Mouse (Mus musculus) Muller cell, postnatal 12 days (primary cell): Measurements from ENCODE around the gene Tagln3.
A peak's percentile ranks its signal among the peaks of the same experiment; 100 is the strongest.

Source experiments
- DNase-seq: peaks from one replicate; pipeline ENCODE4 v3.0.0-alpha.2; 2015; ENCODE audit errors: inconsistent ontology term

Gene Tagln3

DNA sequence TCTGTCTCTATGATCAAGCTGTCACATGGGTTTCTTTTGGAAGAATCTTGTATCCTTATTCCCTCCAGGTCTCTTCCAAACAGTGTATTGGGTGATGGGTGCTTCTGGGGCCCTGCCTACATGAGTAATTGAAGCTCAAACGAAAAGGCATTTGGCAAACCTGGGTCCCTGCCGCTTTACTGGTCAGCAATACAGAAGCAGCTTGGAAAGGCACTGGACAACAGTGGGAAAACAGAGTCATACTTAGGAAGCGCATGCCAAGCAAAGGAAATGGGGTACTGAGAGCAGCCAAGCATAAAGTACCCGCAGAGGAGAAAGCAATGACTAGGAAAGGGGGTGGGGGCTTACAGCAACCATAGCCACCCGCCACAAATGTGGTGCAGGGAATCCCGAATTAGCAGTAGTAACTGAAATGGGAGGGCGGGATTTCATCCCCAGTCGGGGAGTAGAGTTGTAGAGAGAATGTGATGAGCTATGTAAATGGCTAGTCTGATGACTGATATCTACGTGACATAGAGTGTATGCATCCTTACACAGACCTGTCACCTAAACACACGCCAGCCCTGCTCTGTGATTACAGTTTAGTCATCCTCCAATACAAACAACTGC is 4.3 kb downstream of the Tagln3 start:
- no peak for DNase-seq

DNA sequence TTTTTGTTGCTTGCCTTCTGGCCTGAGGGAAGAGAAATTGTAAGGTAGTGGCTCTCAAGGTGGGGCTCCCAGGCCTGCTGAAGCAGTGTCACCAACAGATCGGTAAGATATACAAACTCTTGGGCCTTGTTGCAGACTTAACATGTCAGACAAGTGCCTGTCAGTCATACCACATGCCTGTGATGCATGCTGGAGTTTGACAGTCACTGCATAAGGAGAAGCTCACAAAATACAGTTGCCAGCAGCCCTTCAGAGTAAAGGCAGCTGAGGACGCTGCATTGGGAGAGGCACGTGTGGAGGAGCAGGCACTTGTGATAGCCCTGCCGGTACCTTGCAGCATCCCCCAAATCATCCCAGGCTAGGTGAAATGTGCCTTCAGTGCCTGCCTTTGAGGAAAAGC is 6.1 kb downstream of the Tagln3 start:
- DNase-seq, result no peak

DNA sequence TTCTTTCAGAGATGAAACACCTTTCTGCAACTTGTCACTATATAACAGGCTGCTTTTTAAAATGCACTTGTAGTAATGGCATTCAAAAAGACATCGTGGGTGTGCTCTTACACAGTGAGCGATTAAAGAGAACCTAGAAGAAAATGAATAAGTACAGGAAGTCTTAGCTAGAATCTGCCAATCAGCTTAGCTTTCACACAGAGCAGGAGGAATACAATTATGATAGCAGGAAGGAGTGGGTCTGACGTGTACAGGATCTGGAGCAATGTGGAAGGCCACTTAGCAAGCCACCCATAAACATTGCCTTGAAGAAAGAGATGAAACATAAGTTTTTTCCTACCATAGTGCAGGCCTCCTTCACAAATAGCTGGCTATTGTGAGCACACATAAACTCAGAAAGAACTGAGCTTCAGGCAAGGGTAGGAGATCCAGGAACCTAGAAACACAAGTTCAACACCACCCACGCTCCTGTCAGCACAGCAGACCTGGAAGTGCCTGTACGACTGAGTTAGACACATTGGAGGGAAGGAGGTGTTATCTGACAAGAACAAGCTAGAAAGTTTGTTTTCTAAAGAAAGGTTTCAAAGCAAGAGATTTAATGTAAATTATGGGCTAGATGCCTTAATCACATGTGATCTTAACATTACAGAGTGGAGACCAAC is 9.8 kb downstream of the Tagln3 start:
- DNase-seq, result no peak

DNA sequence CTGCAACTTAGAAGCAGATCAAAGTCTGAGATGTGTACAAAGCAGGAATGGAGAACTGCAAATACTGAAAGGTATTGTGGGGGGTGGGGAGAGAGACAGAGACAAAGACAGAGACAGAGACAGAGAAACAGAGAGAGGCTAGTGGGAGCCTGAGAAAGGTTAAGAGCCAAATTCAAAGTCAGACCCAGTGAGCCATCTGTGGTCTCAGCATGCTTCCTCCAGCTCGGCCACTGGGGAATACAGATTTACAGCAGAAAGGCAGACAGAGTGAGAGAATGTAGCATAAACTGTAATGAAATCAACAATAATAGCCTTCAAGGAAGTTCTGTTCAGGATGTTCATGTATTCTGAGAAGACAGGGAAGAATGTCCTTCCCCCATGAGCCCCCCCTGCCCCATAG is 10.5 kb downstream of the Tagln3 start:
- no peak for DNase-seq

DNA sequence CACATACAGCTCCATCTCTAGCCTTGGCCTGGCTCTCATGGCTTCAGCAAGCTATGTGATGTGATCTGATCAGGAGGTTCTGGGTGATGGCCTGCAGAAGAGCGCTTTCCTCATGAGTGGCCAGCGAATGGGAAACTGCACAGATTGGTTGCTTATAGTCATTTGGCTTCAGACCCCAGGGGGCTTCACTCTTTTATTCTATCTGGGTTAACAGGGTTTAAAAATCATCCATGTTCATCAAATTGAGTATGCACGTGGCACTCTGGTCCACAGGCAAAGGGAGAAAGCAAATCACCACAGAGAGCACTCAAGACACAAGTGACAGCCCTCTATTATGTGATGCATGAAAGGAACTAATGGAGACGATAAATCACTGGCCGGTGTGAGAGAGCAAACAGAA is 11.1 kb downstream of the Tagln3 start:
- DNase-seq, result no peak

DNA sequence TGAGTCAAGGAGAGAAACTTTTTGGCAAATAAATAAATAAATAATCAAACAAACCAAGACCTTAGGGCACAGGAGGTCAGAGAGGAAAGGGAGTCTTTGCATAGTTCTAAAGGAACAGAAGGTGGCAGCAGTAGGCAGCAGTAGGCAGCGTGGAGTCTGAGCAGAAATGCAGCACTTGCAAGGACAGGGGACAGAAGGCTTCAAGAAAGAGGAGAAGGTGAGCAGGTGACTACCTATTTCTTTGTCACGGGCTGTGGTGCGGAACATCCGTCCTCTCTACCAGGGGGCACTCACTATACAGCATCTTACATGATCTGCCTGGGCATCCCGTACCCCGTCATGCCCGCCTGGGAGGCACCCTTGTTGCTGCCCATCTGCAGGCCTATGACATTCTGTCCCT is 13.1 kb downstream of the Tagln3 start:
- DNase-seq, result no peak

DNA sequence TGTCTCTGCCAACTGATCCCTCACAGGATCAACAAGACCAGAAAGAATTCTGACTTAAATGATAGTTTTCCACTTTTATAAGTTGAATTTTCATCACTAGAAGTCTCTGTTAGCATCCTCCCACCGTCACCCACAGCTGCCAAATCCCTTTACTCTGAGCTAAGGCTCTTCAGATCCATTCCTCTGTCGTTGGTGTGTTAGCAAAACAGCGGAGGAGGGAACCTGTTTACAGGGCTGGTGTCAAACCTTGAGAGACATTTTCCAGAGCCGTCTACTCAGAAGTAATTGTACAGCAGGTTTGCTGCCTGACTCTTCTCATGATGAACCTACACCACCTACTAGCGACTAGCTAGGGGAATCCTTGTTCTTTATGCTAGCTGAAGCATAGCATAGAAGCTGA is 25.1 kb downstream of the Tagln3 start:
- DNase-seq, result no peak

DNA sequence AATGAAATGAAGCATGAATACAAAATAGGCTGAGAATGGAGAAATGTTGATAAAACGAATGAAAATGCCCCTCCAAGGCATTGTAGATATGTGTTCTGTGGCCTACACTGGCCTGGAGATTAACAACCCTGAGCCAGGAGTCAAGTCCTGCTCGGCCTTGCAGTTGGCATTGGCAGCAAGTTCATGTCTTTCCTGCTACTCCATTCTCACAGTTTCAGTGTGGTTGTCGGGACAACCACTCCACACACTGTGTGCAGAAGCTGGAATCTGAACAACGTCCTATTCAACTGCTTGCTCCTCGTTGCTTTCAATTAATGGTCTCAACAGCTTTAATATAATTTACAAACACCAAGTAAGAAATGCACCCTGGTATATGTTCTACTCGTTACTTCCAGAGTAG is 26.4 kb downstream of the Tagln3 start:
- DNase-seq, result no peak

DNA sequence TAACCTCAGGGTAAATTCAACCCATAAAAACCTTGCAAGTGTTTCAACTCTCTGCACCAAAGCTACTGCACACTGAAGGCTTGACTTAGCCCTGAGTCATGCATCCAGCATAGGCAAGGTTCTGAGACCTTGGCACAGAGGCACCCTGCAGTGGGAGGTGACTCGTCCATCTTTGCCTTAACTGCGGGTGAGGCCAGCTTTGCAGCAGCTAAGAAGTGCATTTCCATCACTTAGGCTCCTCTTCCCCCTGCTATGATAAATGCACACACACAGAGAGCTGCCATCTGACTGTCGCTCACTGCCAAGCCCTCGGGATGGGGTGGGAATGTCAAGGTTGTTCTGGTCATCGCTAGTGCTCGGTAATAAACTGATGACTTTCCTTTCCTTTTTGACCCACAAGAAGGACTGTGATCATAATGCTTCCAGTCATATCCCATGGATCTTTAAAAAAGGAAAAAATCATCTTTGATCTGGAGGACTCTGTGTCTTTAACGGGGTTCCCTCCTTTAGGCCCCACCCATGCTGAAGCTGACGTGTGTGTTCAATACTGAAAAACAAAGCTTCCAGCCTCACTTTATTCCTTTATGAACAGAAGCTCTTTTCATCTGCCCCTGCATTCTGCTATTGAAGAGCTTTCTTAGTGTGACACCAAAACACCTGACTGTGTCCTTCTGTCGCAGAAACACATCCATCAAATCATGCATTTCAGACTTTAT is 28.8 kb downstream of the Tagln3 start:
- DNase-seq, result peak; percentile 14

DNA sequence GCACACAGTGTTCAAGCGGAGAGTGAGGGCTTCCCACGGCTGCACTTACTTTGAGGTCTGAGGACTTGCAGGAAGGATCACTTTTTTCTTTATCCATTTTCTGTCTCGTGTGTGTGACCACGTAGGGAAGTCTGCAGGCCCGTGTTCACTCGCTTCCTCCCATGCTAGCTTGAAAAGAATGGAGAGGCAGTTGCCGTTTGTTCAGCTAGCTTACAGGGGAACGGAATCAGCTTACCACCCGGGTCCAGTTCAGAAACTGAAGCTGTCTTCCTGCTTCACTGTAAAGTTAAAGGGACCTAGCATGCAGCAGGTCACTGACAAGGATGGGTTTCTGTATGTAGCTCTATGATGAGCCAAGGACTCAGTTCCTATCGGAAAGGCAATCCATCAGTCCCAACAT is 30.9 kb downstream of the Tagln3 start, which contains the start of gene Tmprss7:
Gene Tmprss7, minus strand, starts transcription at position 101 of the 400 bp plus-strand sequence.
- no peak for DNase-seq

DNA sequence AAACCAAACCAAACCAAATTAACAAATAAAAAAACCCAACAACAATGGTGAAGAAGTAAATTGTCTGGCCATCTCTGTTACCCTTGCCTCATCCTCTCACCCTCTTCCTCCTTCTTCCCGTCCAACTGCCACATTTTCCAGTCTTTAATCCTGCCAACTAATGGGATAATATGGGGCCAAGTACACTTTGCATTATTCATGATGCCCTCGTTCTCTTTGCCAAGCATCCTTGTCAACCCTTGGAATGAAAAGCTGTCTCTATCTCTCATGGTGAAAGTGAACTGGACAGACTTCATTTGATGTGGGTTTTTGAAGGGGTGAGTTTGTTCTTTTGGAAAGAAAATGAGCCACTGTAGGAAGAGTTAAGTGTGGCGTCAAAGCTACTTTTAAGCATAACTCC is 31.6 kb downstream of the Tagln3 start:
- DNase-seq, result no peak

DNA sequence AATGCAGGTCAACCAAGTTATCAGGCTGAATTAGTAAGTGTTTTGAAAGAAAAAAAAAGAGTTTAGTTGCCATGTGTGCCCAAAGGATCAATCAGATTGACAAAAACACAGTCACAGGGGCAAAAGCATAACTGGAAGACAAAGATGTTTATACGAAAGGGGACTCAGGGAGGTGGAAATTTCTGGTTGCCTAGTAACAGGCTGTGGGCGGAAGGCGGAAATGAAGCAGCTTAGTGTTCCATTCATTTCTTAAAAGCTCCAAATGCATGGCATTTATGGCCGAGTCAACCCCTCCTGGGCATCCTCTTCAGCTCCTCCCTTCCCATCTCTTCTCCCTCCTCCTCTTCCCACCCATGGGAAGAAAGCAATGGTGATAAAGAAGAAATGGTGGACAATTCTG is 34.2 kb downstream of the Tagln3 start:
- DNase-seq, result peak; percentile 41

DNA sequence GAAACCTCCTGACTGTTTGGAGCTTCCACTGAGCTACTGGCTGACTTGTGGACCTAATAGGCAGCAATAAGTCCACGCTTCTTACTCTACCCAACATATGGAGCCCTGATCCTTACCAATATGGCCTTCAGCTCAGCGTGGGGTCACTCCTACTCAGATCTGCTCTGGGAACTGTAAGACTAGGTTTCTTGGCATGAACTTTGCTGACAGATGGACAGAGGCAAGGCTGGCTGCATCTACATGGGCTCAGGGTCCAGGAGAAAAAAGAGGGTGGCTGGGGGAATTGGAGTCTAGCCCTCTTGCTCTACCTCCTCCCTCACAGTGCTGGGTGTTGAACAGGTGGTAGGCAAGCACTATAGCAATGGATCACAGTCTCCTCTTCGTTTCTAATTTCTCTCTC is 37.6 kb downstream of the Tagln3 start:
- DNase-seq, result no peak

DNA sequence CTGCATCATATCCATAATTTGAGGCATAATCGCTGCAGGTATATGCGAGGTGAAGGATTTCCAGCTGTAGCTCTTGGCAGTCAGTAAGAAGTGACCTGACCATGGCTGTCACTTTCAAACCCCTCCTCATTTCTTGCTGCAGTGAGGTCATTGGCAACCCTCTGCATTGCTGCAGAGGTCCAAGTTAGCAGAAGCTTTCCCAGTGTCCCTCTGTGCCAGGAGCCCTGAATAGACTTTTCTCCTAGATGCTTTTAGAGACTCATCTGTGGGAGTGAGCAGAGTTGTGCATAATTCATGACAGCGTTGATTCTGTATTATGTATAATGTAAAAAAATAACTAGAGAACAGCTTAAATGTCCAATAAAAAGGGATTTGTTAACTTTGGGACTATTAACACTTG is 39.1 kb downstream of the Tagln3 start:
- DNase-seq, result no peak

DNA sequence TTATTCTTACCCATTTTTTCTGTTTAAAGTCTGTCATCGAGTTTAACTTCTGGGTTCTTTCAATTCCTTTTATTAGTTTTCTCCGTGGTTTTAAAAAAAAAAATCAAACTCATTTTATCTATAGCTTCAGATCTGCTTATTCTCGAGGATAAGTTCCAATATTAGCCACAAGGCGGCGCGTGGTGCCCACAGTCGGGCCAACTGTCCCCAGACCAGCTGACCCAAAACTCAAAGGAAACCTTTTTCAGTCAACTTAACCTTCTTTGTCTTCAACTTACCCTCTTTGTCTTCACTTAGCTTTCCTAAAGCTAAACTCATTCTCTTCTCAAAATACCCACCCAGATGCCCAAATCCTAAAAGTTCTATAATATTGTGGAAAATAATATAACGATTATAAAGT is 39.6 kb downstream of the Tagln3 start:
- peak; percentile 38 for DNase-seq

DNA sequence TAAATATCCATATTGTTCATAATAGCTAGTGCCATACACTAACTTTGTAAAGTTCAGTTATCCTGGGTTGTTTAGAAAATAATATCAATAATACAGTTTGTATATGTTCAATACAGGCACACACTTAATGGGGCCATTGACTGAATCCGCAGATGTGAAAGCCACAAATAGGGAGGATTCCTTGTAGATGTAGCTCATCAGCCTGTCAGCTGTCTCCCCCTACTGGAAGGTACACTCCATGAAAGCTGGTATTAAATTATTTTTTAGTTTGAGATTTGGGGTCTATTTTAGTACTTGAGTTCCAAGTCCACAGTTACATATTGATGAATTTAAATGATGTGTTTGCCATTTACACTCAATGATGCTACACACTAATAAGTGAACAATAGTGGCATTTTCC is 47.9 kb downstream of the Tagln3 start:
- no peak for DNase-seq

DNA sequence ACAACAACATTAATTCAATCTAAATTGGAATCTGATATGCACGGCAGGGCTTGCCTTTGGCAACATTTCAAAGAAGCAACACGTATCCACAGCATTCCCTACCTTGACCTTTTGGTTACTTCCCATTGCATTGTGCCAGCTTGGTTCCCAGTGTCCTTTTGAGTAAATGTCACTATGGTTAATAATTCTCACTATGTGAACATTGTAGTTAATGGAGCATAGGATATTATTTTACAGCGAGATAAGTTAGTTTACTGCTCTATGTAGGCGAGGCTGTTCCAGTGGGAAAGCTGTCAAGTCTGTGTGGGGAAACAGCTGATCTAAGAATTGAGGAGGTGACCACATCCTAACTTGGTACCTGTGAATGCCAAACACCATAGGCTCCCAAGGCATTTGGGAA is 54.4 kb downstream of the Tagln3 start:
- peak; percentile 13 for DNase-seq

DNA sequence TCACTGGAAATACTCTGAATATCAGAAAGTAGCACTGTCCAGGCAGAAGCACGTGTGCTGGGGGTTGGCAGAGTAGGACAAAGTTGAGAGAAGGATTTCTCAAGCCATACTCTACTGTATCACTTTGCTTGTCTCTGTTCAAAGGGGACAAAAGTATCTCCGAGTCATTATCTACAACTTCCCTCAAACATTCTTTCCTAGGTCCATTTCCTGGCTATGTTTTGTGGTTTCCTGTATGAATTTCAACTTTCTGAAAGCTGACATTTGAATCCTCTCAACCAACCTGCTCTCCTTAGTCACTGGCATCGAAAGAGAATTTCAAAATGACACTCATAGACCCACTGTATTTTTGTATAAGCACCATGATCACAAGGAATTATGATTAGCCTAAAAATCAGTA is 56.2 kb downstream of the Tagln3 start:
- DNase-seq, result no peak

DNA sequence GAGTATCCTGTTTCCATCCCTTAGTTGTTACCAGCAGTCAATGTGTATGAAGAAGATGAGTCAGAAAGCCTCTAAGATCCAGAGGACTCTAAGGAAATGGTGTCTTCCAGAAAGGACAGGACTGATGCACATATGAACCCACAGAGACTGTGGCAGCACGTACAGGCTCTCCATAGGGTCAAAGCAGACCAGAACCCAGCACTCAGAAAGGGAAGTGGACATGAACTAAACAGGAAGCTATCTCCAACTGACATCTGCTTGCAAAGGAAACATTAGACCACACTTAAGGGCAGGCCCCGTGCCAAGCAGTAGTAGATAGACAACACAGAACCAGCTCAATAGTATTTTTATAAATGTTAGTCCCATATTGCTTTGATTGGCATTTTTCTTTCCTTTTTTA is 58.3 kb downstream of the Tagln3 start:
- no peak for DNase-seq

DNA sequence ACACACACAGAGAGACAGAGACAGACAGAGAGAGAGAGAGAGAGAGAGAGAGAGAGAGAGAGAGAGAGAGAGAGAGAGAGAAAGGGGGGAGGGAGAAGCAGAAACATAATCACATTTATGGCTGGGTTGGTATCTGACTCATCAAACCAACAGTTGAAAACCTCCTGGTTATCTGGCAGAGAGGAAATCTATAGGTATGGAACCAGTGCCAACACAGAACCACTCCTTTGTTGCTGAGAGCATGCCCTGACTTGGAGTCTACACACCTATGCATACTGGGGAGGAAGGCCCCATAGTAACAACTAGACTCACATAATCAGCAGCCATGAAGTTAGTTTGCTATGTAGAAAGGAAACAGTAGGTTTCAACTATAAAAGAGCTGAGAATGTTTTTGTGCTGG is 62.0 kb downstream of the Tagln3 start:
- DNase-seq, result no peak
